15 mouse cellular contexts compared by ENCODE assay signal in genomic region chr1:109984776-109985175, GRCm38 (mm10). TPM values are rescaled to one million over a fixed set of nuclear protein-coding genes. Genes with fewer than 3 reads are reported as not detected.
A peak's percentile ranks its signal among the peaks of the same experiment; 100 is the strongest.
DNase-seq lines count a peak whose midpoint lies in the region; ATAC-seq and TF ChIP-seq lines count a peak whose summit lies in the region.
"Had no signal": no experiment of that assay in that cellular context is flagged by ENCODE, and none has a peak within 500 bp of the region (broad histone marks: within the 10 kb centered on the region; RNA-seq: fewer than 3 reads in every experiment).

No protein-coding gene starts in this region.

- H3K27ac ChIP-seq in neural tube, embryonic 11.5 days (ENCODE audit: low read depth, low read length), result no peak overlapping the region
- H3K27ac ChIP-seq in forebrain, postnatal 0 days (ENCODE audit: low read depth, low read length), result no peak overlapping the region
- no peak overlapping the region for H3K27ac ChIP-seq in midbrain, embryonic 13.5 days
- H3K27ac ChIP-seq in intestine, embryonic 15.5 days, result no peak overlapping the region

- no peaks in the 10 kb centered on the region for H3K9me3 ChIP-seq in neural tube, embryonic 11.5 days (ENCODE audit: control insufficient read depth, low read length)
- no peaks in the 10 kb centered on the region for H3K9me3 ChIP-seq in forebrain, postnatal 0 days (ENCODE audit: low read length)
- H3K9me3 ChIP-seq in midbrain, embryonic 13.5 days, result no peaks in the 10 kb centered on the region
- no peaks in the 10 kb centered on the region for H3K9me3 ChIP-seq in intestine, embryonic 15.5 days

- H3K9ac ChIP-seq in neural tube, embryonic 11.5 days (ENCODE audit: low read length), result no peak overlapping the region
- H3K9ac ChIP-seq in forebrain, postnatal 0 days, result no peak overlapping the region
- no peak overlapping the region for H3K9ac ChIP-seq in midbrain, embryonic 13.5 days (replicated peaks)
- H3K9ac ChIP-seq in intestine, embryonic 15.5 days, result no peak overlapping the region

- no peaks in the 10 kb centered on the region for H3K4me1 ChIP-seq in neural tube, embryonic 11.5 days (ENCODE audit: control insufficient read depth, insufficient read depth, low read length)
- peaks cover 5% of the 10 kb centered on the region; the same call in 1 of the 2 replicates for H3K4me1 ChIP-seq in forebrain, postnatal 0 days (ENCODE audit: insufficient read depth)
- H3K4me1 ChIP-seq in midbrain, embryonic 13.5 days (replicated peaks), result peaks cover 20% of the 10 kb centered on the region
- 0 out of 2 replicates have a peak, but pooled peaks cover 3% of the 10 kb centered on the region for H3K4me1 ChIP-seq in intestine, embryonic 15.5 days (replicated peaks)

- DNase-seq in neural tube, embryonic 11.5 days (ENCODE audit: low spot score), result no peak
- DNase-seq in neural tube, embryonic 10.5 days (ENCODE audit: extremely low spot score, low spot score), result no peak
- no peak for DNase-seq in forebrain, postnatal 0 days
- no peak for DNase-seq in right cerebral cortex, postnatal 14 days
- no peak for DNase-seq in thymus, postnatal 4 days
- DNase-seq: adrenal gland, postnatal 36 days; heart, postnatal 36 days; kidney, adult 2 months; lung, adult 18-20 months had no signal

- WGBS in neural tube, embryonic 11.5 days, result 37% methylated on average over 3 of the region's 3 CpGs
- 19% methylated on average over 3 of the region's 3 CpGs for WGBS in forebrain, postnatal 0 days
- 23% methylated on average over 3 of the region's 3 CpGs for WGBS in midbrain, embryonic 13.5 days
- 73% methylated on average over 3 of the region's 3 CpGs for WGBS in intestine, embryonic 15.5 days

- H3K27me3 ChIP-seq in neural tube, embryonic 11.5 days (ENCODE audit: control insufficient read depth, insufficient read depth, low read length), result no peaks in the 10 kb centered on the region
- no peaks in the 10 kb centered on the region for H3K27me3 ChIP-seq in forebrain, postnatal 0 days (ENCODE audit: insufficient read depth, low read length)
- no peaks in the 10 kb centered on the region for H3K27me3 ChIP-seq in midbrain, embryonic 13.5 days
- H3K27me3 ChIP-seq in intestine, embryonic 15.5 days (replicated peaks), result peaks cover 11% of the 10 kb centered on the region

- no peak for TF ChIP-seq CTCF in forebrain, postnatal 0 days (IDR thresholded peaks at IDR 0.05; ENCODE audit: low read depth)

- ATAC-seq in neural tube, embryonic 11.5 days (ENCODE audit: insufficient read depth, low FRiP score, low TSS enrichment), result no peak
- ATAC-seq in forebrain, postnatal 0 days, result no peak
- ATAC-seq in midbrain, embryonic 13.5 days, result no peak
- ATAC-seq in intestine, embryonic 15.5 days, result no peak

- no peaks in the 10 kb centered on the region for H3K36me3 ChIP-seq in neural tube, embryonic 11.5 days (ENCODE audit: control insufficient read depth, insufficient read depth, low read length)
- no peaks in the 10 kb centered on the region for H3K36me3 ChIP-seq in forebrain, postnatal 0 days (ENCODE audit: insufficient read depth)
- H3K36me3 ChIP-seq in midbrain, embryonic 13.5 days, result no peaks in the 10 kb centered on the region
- no peaks in the 10 kb centered on the region for H3K36me3 ChIP-seq in intestine, embryonic 15.5 days
- H3K36me3 ChIP-seq: G1E had no signal

- no peak overlapping the region for H3K4me3 ChIP-seq in neural tube, embryonic 11.5 days (ENCODE audit: low read depth, low read length)
- 0 out of 2 replicates have a peak overlapping the region, but pooled peaks have one; percentile 0 for H3K4me3 ChIP-seq in forebrain, postnatal 0 days (ENCODE audit: low read depth, low read length)
- peak overlapping the region; percentile 32 for H3K4me3 ChIP-seq in midbrain, embryonic 13.5 days (replicated peaks)
- no peak overlapping the region for H3K4me3 ChIP-seq in intestine, embryonic 15.5 days (replicated peaks)

- H3K4me2 ChIP-seq in neural tube, embryonic 11.5 days (ENCODE audit: low read depth), result peak overlapping the region; percentile 20
- peak overlapping the region; percentile 14; the same call in 1 of the 2 replicates for H3K4me2 ChIP-seq in forebrain, postnatal 0 days (ENCODE audit: low read depth)
- peak overlapping the region; percentile 42 for H3K4me2 ChIP-seq in midbrain, embryonic 13.5 days (replicated peaks)
- no peak overlapping the region for H3K4me2 ChIP-seq in intestine, embryonic 15.5 days (replicated peaks)

RNA-seq across cellular contexts. Expression of gene Cdh7, which starts 2.5 kb away (rescaled TPM):
- 4.1 and 6.0 TPM in 2 replicates for polyA plus RNA-seq in neural tube, embryonic 11.5 days (2014; fragmentation: Nextera tagmentation; extraction: Ambion mirVana)
- 11.7 and 21.9 TPM in 2 replicates for total RNA-seq in forebrain, postnatal 0 days (2014; rRNA removed)
- polyA plus RNA-seq in forebrain, postnatal 0 days (2015; fragmentation: Nextera tagmentation; extraction: Ambion mirVana), result 7.6 and 10.2 TPM in 2 replicates
- 9.6 and 10.4 TPM in 2 replicates for polyA plus RNA-seq in midbrain, embryonic 13.5 days (2015; fragmentation: Nextera tagmentation; extraction: Ambion mirVana)
- polyA plus RNA-seq in intestine, embryonic 15.5 days (2015; fragmentation: Nextera tagmentation; extraction: Ambion mirVana), result 0.32 and 0.36 TPM in 2 replicates
- total RNA-seq: gastrocnemius, adult 8-10 months; heart, postnatal 36 days; megakaryocyte progenitor cell, adult 5-6 weeks had no signal
- polyA plus RNA-seq: G1E; kidney, adult 2 months; testis, adult 2 months had no signal

Comparison
In these comparisons a context has a peak if more than half of its experiments do, and no peak if none do; other contexts are left out.
1. H3K4me3 ChIP-seq: peak in forebrain, postnatal 0 days (single experiment) and midbrain, embryonic 13.5 days (single experiment); none in neural tube, embryonic 11.5 days (single experiment) and intestine, embryonic 15.5 days (single experiment).